Mouse (Mus musculus): ENCODE measurements around the gene Stmn3. TPM values are rescaled to one million over a fixed set of nuclear protein-coding genes. Genes with fewer than 3 reads are reported as not detected.

Gene Stmn3
- polyA plus RNA-seq (2014; fragmentation: Nextera tagmentation; extraction: Ambion mirVana): 1,346 and 1,661 TPM in 2 replicates

DNA sequence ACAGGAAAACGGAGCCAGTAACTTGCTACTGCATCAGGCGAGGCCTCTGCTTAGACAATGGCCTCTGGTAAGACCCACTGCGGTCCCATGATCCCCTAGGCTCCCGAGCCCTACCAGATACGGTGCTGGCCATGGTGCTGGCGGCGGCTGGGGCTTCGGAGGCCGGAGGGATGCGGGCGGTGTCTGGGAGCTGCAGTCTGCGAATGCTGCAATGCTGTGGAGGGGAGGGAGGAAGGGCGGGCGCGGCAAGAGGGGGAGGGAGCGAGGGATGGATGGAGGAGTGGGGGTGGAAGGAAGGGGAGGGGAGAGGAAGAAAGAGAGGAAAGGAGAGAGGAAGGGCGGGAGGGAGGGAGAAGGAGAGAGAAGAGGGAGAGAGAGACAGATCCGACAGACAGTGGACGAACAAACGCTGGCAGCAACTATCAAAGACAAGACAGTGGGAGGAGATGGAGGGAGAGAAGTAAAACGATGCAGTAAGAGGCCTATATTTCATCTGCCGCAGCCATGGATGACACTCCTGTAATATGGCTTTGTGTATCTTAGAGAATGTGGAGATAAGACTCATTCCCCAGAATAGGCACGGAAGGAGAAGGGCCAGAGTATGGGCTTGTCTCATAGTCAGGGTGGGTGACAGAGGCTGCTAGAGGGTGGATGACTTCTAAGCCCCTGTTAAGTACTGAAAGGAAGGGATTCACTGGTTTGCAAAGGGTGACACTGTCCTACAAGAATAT lies at the start of gene Stmn3:
Gene Stmn3, minus strand, starts transcription at position 421 of the 731 bp plus-strand sequence.
- H3K4me2 ChIP-seq (ENCODE audit: low read depth, low read length): peak within 1 kb of the TSS; percentile 60
- H3K9me3 ChIP-seq (ENCODE audit: control insufficient read depth, low read length): no peaks in the 10 kb centered on the region
- 4% methylated on average over 19 of the region's 23 CpGs for WGBS
- peak; percentile 93 for ATAC-seq (ENCODE audit: low read depth)
- peak within 1 kb of the TSS; percentile 92 for H3K27ac ChIP-seq (ENCODE audit: low read depth, low read length)
- H3K4me1 ChIP-seq (ENCODE audit: control insufficient read depth, insufficient read depth, low read length): peaks cover 10% of the 10 kb centered on the region
- H3K36me3 ChIP-seq (ENCODE audit: control insufficient read depth, insufficient read depth, low read length): no peaks in the 10 kb centered on the region
- peak within 1 kb of the TSS; percentile 79 for H3K4me3 ChIP-seq (ENCODE audit: low read depth, low read length)
- H3K27me3 ChIP-seq (ENCODE audit: control insufficient read depth, insufficient read depth, low read length): peaks cover 3% of the 10 kb centered on the region; the same call in 1 of the 2 replicates
- peak within 1 kb of the TSS; percentile 98 for H3K9ac ChIP-seq (replicated peaks; ENCODE audit: low read depth, low read length)

DNA sequence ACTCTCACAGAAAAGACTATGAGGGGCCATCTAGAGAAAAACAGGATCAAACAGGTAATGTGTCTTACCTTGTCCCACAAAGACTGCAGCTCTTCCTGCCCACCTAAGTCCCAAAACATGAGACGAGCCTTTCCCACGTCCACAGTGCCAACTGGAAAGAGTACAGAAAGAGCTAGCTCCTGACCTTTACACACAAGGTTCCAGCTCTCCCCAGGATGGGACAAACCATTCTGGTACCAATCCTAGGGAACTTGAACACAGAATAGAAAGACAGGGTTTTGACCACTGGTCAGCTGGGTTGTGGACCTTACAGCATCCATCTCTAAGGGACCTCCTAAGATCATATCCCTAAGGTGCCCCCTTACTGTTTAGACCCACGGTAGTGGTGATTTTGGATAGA lies 49.6 kb upstream of the Stmn3 start:
- 89% methylated on average over 3 of the region's 3 CpGs for WGBS
- Histone ChIP-seq H3K4me3 (ENCODE audit: low read depth, low read length) (peak overlapping the region; percentile 94), H3K4me1 (ENCODE audit: control insufficient read depth, insufficient read depth, low read length) (peaks cover 30% of the 10 kb centered on the region), H3K4me2 (ENCODE audit: low read depth, low read length) (peak overlapping the region; percentile 99), H3K27ac (ENCODE audit: low read depth, low read length) (no peak overlapping the region), H3K36me3 (ENCODE audit: control insufficient read depth, insufficient read depth, low read length) (peaks cover 41% of the 10 kb centered on the region), H3K27me3 (ENCODE audit: control insufficient read depth, insufficient read depth, low read length) (no peaks in the 10 kb centered on the region), H3K9ac (replicated peaks; ENCODE audit: low read depth, low read length) (peak overlapping the region; percentile 84), H3K9me3 (ENCODE audit: control insufficient read depth, low read length) (no peaks in the 10 kb centered on the region)
- ATAC-seq (ENCODE audit: low read depth): no peak

DNA sequence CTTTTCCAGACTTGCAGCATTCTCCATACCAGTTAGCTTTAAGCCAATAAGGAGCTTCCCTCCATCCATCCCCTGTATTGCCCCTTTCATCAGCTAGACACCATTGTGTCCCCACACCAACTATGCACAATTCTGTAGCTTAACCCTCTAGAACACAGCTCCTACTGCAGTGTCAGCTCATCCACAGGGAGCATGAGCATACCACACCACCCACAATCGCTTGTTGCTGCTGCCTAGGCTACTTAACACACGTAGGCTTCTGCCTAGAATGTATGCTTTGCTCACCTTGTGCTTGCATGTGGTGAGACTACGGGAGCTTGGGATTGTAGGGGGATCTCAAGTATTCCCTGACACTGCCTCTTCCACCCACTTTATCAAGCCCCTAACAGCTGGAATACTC lies 42.5 kb upstream of the Stmn3 start:
- H3K4me2 ChIP-seq (ENCODE audit: low read depth, low read length): no peak overlapping the region
- no peak overlapping the region for H3K27ac ChIP-seq (ENCODE audit: low read depth, low read length)
- WGBS: 82% methylated on average over 3 of the region's 3 CpGs
- no peak overlapping the region for H3K4me3 ChIP-seq (ENCODE audit: low read depth, low read length)
- no peaks in the 10 kb centered on the region for H3K9me3 ChIP-seq (ENCODE audit: control insufficient read depth, low read length)
- ATAC-seq (ENCODE audit: low read depth): no peak
- no peaks in the 10 kb centered on the region for H3K27me3 ChIP-seq (ENCODE audit: control insufficient read depth, insufficient read depth, low read length)
- H3K36me3 ChIP-seq (ENCODE audit: control insufficient read depth, insufficient read depth, low read length): peaks cover 56% of the 10 kb centered on the region
- H3K4me1 ChIP-seq (ENCODE audit: control insufficient read depth, insufficient read depth, low read length): no peaks in the 10 kb centered on the region
- H3K9ac ChIP-seq (replicated peaks; ENCODE audit: low read depth, low read length): no peak overlapping the region

DNA sequence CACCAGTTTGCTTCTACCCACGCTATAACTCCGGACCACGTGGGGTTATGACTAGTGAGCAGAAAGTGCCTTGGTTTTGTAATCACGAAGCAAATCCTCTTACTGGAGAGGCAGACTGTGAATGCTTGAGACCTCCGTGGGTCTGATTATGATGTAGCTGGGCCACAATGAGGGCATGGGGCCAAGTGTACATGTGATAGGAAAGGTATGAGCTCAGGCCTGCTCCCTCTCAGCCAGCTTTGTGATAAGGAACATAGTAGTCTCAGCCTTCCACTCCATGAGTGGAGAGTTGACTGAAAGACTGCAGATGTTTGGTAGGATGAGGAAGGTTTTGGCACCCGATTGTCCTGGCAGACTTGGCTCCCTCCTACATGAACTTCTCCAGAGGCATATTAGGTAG lies 28.5 kb upstream of the Stmn3 start:
- no peak overlapping the region for H3K4me3 ChIP-seq (ENCODE audit: low read depth, low read length)
- H3K27ac ChIP-seq (ENCODE audit: low read depth, low read length): no peak overlapping the region
- peaks cover 21% of the 10 kb centered on the region for H3K36me3 ChIP-seq (ENCODE audit: control insufficient read depth, insufficient read depth, low read length)
- no peak overlapping the region for H3K9ac ChIP-seq (replicated peaks; ENCODE audit: low read depth, low read length)
- no peak for ATAC-seq (ENCODE audit: low read depth)
- no peaks in the 10 kb centered on the region for H3K27me3 ChIP-seq (ENCODE audit: control insufficient read depth, insufficient read depth, low read length)
- no peak overlapping the region for H3K4me2 ChIP-seq (ENCODE audit: low read depth, low read length)
- no peaks in the 10 kb centered on the region for H3K9me3 ChIP-seq (ENCODE audit: control insufficient read depth, low read length)
- 97% methylated on average over 6 of the region's 6 CpGs for WGBS
- H3K4me1 ChIP-seq (ENCODE audit: control insufficient read depth, insufficient read depth, low read length): no peaks in the 10 kb centered on the region

DNA sequence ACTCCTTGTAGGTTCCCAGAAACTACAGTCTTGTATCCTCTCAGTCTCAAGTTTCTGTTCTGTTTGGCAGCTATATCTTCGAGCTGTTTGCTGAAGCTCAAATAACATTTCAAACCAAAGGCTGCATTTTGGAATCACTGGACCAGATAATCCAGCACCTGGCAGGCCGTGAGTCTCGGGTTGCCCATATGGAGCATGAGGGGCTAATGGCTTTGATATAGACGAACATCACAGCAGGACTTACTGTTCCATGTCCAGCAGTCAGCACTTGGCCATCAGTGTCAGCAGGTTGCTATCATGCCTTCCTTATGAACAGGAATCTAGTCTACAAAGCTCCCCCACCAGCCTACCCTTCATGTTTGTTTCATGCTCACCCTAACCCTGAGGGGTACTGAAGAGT lies 26.1 kb upstream of the Stmn3 start:
- H3K36me3 ChIP-seq (ENCODE audit: control insufficient read depth, insufficient read depth, low read length): peaks cover 20% of the 10 kb centered on the region

DNA sequence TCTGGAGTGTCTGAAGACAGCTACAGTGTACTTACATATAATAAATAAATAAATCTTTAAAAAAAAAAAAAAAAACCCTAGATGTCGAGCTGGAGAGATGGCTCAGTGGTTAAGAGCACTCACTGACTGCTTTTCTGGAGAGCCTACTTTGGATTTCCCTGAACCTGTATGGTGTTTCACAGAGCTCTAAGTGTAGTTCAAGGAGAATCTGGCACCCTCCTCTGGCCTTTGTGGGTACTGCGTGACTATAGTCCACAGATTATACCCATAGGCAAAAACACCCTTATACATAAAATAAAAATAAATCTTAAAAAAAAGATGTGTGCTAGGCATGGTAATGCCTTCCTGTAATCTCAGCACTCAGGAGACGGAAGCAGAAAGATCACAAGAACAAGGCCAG lies 19.7 kb upstream of the Stmn3 start:
- Histone ChIP-seq H3K4me3 (ENCODE audit: low read depth, low read length) (no peak overlapping the region), H3K27ac (ENCODE audit: low read depth, low read length) (no peak overlapping the region), H3K36me3 (ENCODE audit: control insufficient read depth, insufficient read depth, low read length) (peaks cover 31% of the 10 kb centered on the region), H3K9me3 (ENCODE audit: control insufficient read depth, low read length) (no peaks in the 10 kb centered on the region), H3K4me2 (ENCODE audit: low read depth, low read length) (no peak overlapping the region), H3K9ac (replicated peaks; ENCODE audit: low read depth, low read length) (no peak overlapping the region), H3K4me1 (ENCODE audit: control insufficient read depth, insufficient read depth, low read length) (no peaks in the 10 kb centered on the region), H3K27me3 (ENCODE audit: control insufficient read depth, insufficient read depth, low read length) (no peaks in the 10 kb centered on the region)
- WGBS: 70% methylated on average over 3 of the region's 3 CpGs
- no peak for ATAC-seq (ENCODE audit: low read depth)

More for the DNA sequence above, 26.1 kb upstream of the Stmn3 start:
- Histone ChIP-seq H3K4me2 (ENCODE audit: low read depth, low read length) (no peak overlapping the region), H3K9me3 (ENCODE audit: control insufficient read depth, low read length) (no peaks in the 10 kb centered on the region), H3K4me1 (ENCODE audit: control insufficient read depth, insufficient read depth, low read length) (no peaks in the 10 kb centered on the region), H3K27ac (ENCODE audit: low read depth, low read length) (no peak overlapping the region), H3K27me3 (ENCODE audit: control insufficient read depth, insufficient read depth, low read length) (no peaks in the 10 kb centered on the region), H3K9ac (replicated peaks; ENCODE audit: low read depth, low read length) (no peak overlapping the region), H3K4me3 (ENCODE audit: low read depth, low read length) (no peak overlapping the region)
- no peak for ATAC-seq (ENCODE audit: low read depth)
- WGBS: 94% methylated on average over 4 of the region's 4 CpGs

DNA sequence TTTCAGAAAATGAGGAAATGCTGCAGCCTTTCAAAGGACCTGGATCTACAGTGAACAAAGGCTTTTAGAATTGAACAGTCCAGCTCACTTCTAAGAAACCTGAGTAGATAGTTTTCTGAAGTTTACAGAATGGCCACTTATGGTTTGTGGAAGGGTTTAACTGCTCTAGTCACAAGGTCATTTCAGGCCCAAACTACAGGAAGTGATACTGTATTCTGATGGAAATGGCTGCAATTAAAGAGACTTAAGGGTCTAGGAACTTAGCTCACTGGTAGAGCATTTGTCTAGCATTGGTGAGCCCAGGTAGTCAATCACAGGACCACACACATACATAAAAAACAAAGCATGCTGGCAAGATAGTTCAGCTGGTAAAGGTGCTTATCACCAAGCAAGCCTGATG lies 18.2 kb upstream of the Stmn3 start:
- ATAC-seq (ENCODE audit: low read depth): no peak
- no peaks in the 10 kb centered on the region for H3K27me3 ChIP-seq (ENCODE audit: control insufficient read depth, insufficient read depth, low read length)
- peaks cover 32% of the 10 kb centered on the region for H3K36me3 ChIP-seq (ENCODE audit: control insufficient read depth, insufficient read depth, low read length)
- H3K9ac ChIP-seq (replicated peaks; ENCODE audit: low read depth, low read length): no peak overlapping the region
- H3K4me2 ChIP-seq (ENCODE audit: low read depth, low read length): no peak overlapping the region
- H3K27ac ChIP-seq (ENCODE audit: low read depth, low read length): no peak overlapping the region
- no peaks in the 10 kb centered on the region for H3K9me3 ChIP-seq (ENCODE audit: control insufficient read depth, low read length)
- no peak overlapping the region for H3K4me3 ChIP-seq (ENCODE audit: low read depth, low read length)
- no peaks in the 10 kb centered on the region for H3K4me1 ChIP-seq (ENCODE audit: control insufficient read depth, insufficient read depth, low read length)

DNA sequence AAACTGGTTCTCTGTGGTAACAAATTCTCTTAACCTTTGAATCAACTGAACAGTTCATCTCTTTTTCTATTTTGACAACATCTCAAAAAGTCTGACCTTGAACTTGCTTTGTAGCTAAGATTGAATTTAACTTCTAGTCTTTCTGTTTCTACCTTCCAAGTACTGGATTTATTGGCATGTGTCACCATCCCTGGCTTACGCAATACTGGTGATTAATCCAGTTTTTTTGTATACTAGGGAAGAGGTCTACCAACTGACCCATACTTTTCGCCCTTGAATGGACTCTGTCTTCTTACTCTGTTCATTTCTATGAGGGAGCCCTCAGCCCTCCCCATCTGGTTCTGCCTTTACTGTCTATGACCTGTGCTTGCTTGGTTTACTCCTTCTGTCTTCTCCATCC lies 11.8 kb upstream of the Stmn3 start:
- no peaks in the 10 kb centered on the region for H3K27me3 ChIP-seq (ENCODE audit: control insufficient read depth, insufficient read depth, low read length)
- H3K9ac ChIP-seq (replicated peaks; ENCODE audit: low read depth, low read length): no peak overlapping the region
- H3K4me2 ChIP-seq (ENCODE audit: low read depth, low read length): no peak overlapping the region
- peaks cover 40% of the 10 kb centered on the region for H3K36me3 ChIP-seq (ENCODE audit: control insufficient read depth, insufficient read depth, low read length)
- WGBS: 95% methylated on average over 2 of the region's 2 CpGs
- no peak overlapping the region for H3K27ac ChIP-seq (ENCODE audit: low read depth, low read length)
- no peaks in the 10 kb centered on the region for H3K4me1 ChIP-seq (ENCODE audit: control insufficient read depth, insufficient read depth, low read length)
- no peaks in the 10 kb centered on the region for H3K9me3 ChIP-seq (ENCODE audit: control insufficient read depth, low read length)
- ATAC-seq (ENCODE audit: low read depth): no peak
- no peak overlapping the region for H3K4me3 ChIP-seq (ENCODE audit: low read depth, low read length)

DNA sequence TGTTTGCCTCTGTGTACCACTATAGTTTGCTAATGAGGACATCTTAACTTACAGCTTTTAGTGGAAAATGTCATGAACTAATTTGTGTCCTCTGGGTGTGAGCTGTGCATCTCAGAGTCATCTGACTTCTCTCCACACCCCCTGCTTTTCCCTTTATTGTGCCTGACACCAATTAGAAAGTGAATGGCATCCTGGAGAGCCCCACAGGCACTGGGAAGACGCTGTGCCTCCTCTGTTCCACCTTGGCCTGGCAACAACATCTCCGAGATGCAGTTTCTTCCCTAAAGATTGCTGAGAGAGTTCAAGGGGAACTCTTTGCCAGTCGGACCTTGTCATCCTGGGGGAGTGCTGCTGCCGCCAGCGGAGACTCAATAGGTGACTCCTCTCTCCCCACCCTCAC lies 7.8 kb upstream of the Stmn3 start:
- Histone ChIP-seq H3K9me3 (ENCODE audit: control insufficient read depth, low read length) (no peaks in the 10 kb centered on the region), H3K36me3 (ENCODE audit: control insufficient read depth, insufficient read depth, low read length) (peaks cover 20% of the 10 kb centered on the region), H3K9ac (replicated peaks; ENCODE audit: low read depth, low read length) (no peak overlapping the region), H3K27ac (ENCODE audit: low read depth, low read length) (no peak overlapping the region), H3K4me3 (ENCODE audit: low read depth, low read length) (no peak overlapping the region), H3K4me2 (ENCODE audit: low read depth, low read length) (no peak overlapping the region), H3K4me1 (ENCODE audit: control insufficient read depth, insufficient read depth, low read length) (peaks cover 7% of the 10 kb centered on the region; the same call in 1 of the 2 replicates), H3K27me3 (ENCODE audit: control insufficient read depth, insufficient read depth, low read length) (no peaks in the 10 kb centered on the region)
- no peak for ATAC-seq (ENCODE audit: low read depth)
- 61% methylated on average over 5 of the region's 5 CpGs for WGBS

Data from neural tube, embryonic 14.5 days (tissue).